Mouse (Mus musculus): ENCODE measurements at regions not wholly inside any gene's neighbourhood (a gene's known extent, or its start where the extent isn't known, plus 50 kb on each side); places are given as distances from the start of the nearest gene placed in this dataset.

- peak; percentile 79 for DNase-seq (ENCODE audit: low read depth, low spot score)
These were observed 120.3 kb upstream of the Gm12666 start for GRCm38 (mm10) chr4:92311891-92312290.

DNA sequence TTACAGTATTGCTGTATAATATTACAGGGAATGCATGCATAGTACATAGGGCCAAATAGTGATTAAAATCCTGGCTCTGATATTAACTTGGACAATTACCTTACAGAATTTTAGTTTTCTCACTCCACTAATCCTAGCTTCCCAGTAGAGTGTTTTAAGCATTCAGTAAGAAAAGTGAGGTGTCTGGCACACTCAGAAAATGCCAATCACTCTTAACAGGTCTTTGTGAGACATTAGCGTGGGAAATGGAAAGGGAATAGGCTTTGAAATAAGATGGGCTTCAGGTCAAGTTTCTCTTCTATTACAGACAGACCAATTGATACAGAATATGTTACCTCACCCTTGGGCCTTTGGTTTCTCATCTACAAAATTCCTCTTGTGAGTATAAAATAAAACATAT lies 74.3 kb upstream of the Gm12666 start:
- no peak for DNase-seq (ENCODE audit: low read depth, low spot score)

GRCm38 (mm10) chr4:92246800-92247199 lies 55.3 kb upstream of the Gm12666 start:
- no peak for DNase-seq (ENCODE audit: low read depth, low spot score)
